Mouse (Mus musculus): ENCODE data around the gene Ankrd63.
A peak's percentile ranks its signal among the peaks of the same experiment; 100 is the strongest.

Ankrd63 gene

GRCm38 (mm10) chr2:118689875-118690274 lies 13.9 kb downstream of the Ankrd63 start:
- DNase-seq (ENCODE audit: low spot score): no peak

- no peak for DNase-seq (ENCODE audit: low spot score)
These were observed 16.0 kb downstream of the Ankrd63 start for GRCm38 (mm10) chr2:118687791-118688190.

- no peak for DNase-seq (ENCODE audit: low spot score)
These were observed 17.1 kb downstream of the Ankrd63 start for GRCm38 (mm10) chr2:118686693-118687092.

GRCm38 (mm10) chr2:118685088-118685487 lies 18.7 kb downstream of the Ankrd63 start:
- no peak for DNase-seq (ENCODE audit: low spot score)

GRCm38 (mm10) chr2:118682544-118683260 lies 21.1 kb downstream of the Ankrd63 start:
- no peak for DNase-seq (ENCODE audit: low spot score)

- DNase-seq (ENCODE audit: low spot score): no peak
These were observed 22.8 kb downstream of the Ankrd63 start for GRCm38 (mm10) chr2:118680926-118681325.

- DNase-seq (ENCODE audit: low spot score): no peak
These were observed 24.2 kb downstream of the Ankrd63 start for GRCm38 (mm10) chr2:118679577-118679976.

- DNase-seq (ENCODE audit: low spot score): no peak
These were observed 25.9 kb downstream of the Ankrd63 start for GRCm38 (mm10) chr2:118677817-118678216.

- no peak for DNase-seq (ENCODE audit: low spot score)
These were observed 26.7 kb downstream of the Ankrd63 start for GRCm38 (mm10) chr2:118676839-118677741.

- no peak for DNase-seq (ENCODE audit: low spot score)
These were observed 29.3 kb downstream of the Ankrd63 start for GRCm38 (mm10) chr2:118674500-118674899.

GRCm38 (mm10) chr2:118673686-118674465 lies 29.9 kb downstream of the Ankrd63 start:
- no peak for DNase-seq (ENCODE audit: low spot score)

GRCm38 (mm10) chr2:118671728-118672127 lies 32.0 kb downstream of the Ankrd63 start:
- DNase-seq (ENCODE audit: low spot score): no peak

GRCm38 (mm10) chr2:118669785-118670184 lies 34.0 kb downstream of the Ankrd63 start:
- DNase-seq (ENCODE audit: low spot score): no peak

GRCm38 (mm10) chr2:118669245-118669644 lies 34.5 kb downstream of the Ankrd63 start:
- no peak for DNase-seq (ENCODE audit: low spot score)

- no peak for DNase-seq (ENCODE audit: low spot score)
These were observed 36.6 kb downstream of the Ankrd63 start for GRCm38 (mm10) chr2:118667181-118667580.

GRCm38 (mm10) chr2:118665616-118666015 lies 38.1 kb downstream of the Ankrd63 start:
- DNase-seq (ENCODE audit: low spot score): no peak

- no peak for DNase-seq (ENCODE audit: low spot score)
These were observed 38.7 kb downstream of the Ankrd63 start for GRCm38 (mm10) chr2:118664975-118665516.

GRCm38 (mm10) chr2:118663804-118664766 lies 39.7 kb downstream of the Ankrd63 start:
- no peak for DNase-seq (ENCODE audit: low spot score)

- peak; percentile 63 for DNase-seq (ENCODE audit: low spot score)
These were observed 40.6 kb downstream of the Ankrd63 start, which contains the start of gene Pak6 for GRCm38 (mm10) chr2:118662902-118663803. TSS of gene Pak6 (plus strand) at chr2:118663303.

- no peak for DNase-seq (ENCODE audit: low spot score)
These were observed 41.9 kb downstream of the Ankrd63 start for GRCm38 (mm10) chr2:118661891-118662290.

Data from layer of hippocampus, adult 11-12 months (tissue).